Mouse (Mus musculus) heart, postnatal 0 days (tissue): Measurements from ENCODE around the gene Olfr661.

Source experiments
- CTCF ChIP-seq: IDR thresholded peaks from 2 replicates; pipeline ENCODE4 v1.5.1; 2016; ENCODE audit warnings: antibody characterized with exemption, control low read depth, low read depth
- EP300 ChIP-seq: IDR thresholded peaks from 2 replicates; pipeline ENCODE4 v1.6.1; 2016; ENCODE audit warnings: antibody characterized with exemption, low read depth

GRCm38 (mm10) chr7:104646841-104647482 lies 39.3 kb upstream of the Olfr661 start, which contains the start of gene Olfr658:
- TF ChIP-seq EP300: no peak
- TF ChIP-seq CTCF: peak; percentile 48
